Mouse (Mus musculus) erythroblast, embryonic 14.5 days (primary cell): ENCODE results near the gene Tubb4b.

ENCODE experiments used
- GATA1 ChIP-seq: IDR thresholded peaks from 2 replicates; pipeline ENCODE4 v1.6.1; 2012; ENCODE audit warnings: low read length, inconsistent platforms, mixed read lengths
- TAL1 ChIP-seq: IDR thresholded peaks from 3 replicates; pipeline ENCODE4 v1.6.1; 2012; ENCODE audit warnings: low read length, inconsistent platforms, mixed read lengths

GRCm38 (mm10) chr2:25272515-25272914 lies 48.0 kb upstream of the Tubb4b start:
- TF ChIP-seq TAL1: no peak
- no peak for TF ChIP-seq GATA1
